Mouse (Mus musculus): ENCODE results near the gene Zfp575.
A peak's percentile ranks its signal among the peaks of the same experiment; 100 is the strongest.

Gene Zfp575

DNA sequence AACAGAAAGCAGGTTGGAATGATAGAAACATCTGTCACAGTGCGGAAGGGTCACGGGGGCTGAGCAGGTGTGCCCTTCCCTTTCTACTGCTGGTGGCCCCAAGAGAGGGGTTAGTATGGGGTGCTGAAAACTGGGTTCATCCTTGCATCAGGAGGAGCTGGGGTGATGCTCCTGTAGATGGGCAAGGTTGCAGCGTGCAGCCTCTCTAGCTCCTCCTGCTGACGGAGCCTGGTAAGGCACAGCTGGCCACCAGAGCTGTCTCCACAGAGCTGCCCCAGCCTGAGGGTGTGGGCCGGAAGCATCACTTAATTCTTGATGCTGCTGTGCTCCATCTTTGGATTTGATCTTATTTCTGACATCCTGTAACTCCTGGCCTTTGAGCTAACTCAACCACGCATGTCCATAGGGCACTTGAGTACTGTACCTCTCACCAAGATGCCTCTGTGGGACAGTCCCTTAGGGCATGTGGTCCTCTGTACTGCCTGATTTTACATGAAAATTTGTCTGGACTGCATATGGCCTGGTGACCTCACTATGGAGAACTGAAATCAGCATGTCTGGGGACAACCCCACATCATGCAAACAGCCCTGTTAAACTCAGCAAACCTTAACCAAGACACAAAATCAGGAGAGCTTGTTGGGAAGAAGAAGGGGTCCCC is 22.7 kb downstream of the Zfp575 start:
- DNase-seq (ENCODE audit: low read depth, low spot score), result peak; percentile 72

DNA sequence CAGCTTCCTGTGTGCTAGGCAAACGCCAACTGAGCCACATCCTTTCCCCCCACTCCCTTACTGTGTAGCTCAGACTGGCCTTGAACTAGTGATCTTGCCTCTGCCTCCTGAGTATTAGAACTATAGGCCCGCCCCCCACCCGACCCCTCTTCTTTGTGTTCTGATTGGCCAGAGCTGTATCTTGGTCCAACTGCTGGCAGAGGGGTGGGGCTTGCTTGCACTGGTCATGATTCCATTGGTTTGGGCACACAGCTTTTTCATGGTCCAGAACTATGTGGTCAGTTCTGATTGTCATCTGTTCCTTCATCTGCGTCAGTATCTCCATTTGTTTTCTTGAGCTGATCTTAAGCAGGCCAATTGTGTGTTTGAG is 23.6 kb downstream of the Zfp575 start:
- no peak for DNase-seq (ENCODE audit: low read depth, low spot score)

DNA sequence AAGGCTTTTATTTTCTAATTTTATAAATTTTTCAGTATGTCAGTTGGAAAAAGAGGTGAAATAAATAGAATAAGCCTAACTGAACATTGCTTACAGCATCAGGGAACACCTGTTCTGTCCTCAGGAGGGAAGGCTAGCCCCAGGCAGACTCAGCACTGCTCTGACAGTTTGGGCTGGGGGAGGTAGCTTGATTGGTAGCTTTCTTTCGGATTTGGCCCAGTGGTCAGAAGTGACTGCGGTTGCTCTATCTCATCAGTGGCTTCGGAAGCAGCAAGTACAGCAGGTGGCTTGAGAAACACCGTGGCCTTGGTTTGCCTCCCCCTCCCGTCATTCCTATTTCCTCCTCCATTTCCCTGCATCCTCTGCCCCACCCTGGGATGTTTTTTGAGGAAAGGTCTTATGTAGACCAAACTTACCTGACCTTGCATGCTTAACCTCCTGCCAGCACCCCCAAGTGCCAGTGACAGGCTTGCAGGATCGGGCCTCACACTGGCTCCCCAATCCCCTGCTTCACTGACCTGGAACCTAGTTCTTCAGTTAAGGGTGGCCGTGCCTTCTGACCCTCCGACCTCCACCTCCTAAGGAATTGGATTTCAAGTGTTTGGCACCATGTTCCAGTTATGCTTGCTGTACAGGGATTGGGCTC is 24.1 kb downstream of the Zfp575 start:
- no peak for DNase-seq (ENCODE audit: low read depth, low spot score)

DNA sequence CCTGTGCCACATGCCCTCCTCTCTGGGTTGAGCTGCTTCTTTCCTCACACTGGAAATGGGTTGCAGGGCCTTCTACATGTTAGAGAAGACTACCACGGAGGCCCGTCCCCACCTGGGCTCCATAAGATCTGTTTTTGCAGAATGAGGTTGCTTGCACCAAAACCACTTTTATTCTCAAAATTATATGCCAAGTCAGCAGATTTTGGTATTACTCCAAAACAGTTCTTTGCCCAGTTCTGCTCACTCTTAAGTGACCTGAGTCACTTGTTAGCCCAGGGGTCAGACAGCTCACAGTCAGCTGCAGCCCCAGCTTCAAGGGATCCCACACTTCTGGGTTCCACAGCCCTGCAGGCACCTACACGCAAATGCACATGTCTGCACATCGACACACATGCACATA is 26.0 kb downstream of the Zfp575 start:
- no peak for DNase-seq (ENCODE audit: low read depth, low spot score)

DNA sequence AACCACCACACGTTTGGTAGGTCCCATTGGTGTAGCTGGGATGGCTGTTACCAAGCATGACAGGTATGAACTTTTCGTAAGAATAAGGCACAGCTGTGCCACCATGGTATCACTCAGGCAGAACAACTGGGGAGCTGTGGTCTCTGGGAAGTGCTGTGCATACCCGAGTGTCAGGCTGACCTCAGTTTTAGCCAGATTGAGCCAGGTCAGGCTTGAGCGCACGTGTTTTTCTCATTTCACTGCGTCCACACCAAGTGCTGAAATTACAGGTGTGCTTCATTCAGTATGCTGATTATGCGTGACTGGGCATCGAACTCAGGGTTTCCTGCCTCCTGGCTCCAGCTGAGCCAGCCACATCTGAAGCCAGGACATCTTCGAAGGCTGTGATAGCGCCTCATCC is 31.7 kb downstream of the Zfp575 start:
- no peak for DNase-seq (ENCODE audit: low read depth, low spot score)

DNA sequence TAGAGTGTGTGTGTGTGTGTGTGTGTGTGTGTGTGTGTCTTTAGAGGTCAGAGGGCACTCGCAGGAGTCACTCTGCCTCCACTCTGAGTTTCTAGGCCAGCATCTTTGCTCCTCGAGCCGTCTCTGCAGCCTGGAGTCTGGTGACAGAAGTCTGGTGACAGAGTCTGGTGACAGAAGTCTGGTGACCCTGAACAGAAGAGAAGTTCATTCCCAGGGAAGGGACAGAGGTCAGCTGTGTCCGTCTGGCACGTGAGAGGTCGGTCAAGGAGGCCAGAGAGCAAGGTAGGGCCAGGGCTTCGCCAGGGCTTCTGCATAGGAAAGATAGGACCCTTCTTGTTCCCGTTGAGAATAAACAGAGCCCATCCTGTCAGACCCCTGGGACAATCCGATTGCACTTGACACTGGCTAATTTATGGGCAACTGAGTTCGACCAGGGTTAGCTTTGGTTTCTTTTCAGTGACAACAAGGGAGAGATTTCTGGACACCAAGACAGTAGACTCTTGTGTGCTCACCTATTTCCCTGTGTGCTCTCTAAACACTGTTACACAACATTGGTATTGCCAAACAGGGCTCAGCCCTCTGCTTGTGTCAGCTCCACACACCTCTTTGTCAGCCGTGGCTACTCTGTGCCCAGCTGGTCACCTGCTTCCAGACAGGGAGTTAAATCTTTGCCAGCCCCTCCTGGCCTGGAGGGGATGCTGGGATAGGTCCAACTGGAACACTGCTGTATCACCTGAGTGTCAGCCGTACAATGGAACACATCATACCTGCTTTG is 35.3 kb downstream of the Zfp575 start:
- DNase-seq (ENCODE audit: low read depth, low spot score), result no peak

DNA sequence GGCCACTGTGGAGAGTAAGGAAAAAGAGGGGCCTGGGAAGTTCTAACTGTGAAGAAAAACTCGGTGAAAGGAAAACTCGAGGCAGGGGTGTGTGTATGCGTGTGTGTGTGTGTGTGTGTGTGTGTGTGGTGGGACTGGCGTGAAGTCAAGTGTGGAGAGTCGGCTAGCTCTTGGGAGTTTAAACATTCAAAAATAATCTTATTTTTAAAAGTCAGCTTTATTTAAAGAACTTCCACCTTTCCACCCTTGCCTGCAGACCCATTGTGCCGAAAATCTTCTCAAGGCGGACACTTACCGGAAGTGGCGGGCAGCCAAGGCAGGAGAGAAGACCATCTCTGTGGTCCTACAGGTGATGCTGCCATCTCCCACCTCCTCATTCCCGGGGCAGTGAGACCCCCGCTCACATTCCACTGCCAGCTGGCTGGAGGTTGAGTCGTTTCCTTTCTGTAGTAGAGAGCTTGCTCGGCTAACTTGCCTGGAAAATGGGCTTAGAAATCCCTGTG is 39.9 kb downstream of the Zfp575 start:
- no peak for DNase-seq (ENCODE audit: low read depth, low spot score)

DNA sequence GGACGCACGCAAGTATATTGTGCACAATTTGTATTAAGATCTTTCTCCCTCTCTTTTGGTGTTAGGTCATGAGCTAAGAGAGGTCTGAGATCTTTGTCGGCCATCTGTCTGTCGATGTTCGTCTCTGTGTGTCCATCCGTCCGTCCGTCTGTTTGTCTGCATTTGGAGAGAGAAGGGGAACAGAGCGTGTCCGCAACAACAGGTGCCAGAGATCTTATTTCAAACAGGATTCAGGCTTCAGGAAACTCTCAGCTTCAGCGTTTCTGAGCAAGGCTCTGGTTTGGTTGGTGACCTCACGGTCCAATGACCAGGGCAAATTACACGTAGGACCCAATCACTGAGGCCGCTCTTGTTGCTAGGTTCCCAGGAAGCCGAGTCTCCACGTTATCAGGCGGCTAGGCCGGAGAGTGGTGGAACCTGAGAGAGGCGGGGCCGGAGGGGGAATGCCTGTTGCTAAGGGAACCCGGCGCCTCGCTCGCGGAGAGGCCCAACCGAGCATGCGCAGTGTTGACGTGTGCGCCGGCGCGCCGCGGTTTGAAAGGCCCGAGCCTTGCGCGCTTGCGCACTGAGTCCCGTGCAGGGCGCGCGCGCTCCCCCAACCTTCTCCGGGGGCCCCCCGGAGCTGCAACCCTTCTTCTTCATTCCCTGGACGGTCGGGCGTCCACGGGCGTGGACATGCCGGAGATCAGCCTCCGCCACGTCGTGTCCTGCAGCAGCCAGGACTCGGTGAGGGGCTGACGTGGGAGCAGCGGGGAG is 40.6 kb downstream of the Zfp575 start:
- DNase-seq (ENCODE audit: low read depth, low spot score), result peak; percentile 100

DNA sequence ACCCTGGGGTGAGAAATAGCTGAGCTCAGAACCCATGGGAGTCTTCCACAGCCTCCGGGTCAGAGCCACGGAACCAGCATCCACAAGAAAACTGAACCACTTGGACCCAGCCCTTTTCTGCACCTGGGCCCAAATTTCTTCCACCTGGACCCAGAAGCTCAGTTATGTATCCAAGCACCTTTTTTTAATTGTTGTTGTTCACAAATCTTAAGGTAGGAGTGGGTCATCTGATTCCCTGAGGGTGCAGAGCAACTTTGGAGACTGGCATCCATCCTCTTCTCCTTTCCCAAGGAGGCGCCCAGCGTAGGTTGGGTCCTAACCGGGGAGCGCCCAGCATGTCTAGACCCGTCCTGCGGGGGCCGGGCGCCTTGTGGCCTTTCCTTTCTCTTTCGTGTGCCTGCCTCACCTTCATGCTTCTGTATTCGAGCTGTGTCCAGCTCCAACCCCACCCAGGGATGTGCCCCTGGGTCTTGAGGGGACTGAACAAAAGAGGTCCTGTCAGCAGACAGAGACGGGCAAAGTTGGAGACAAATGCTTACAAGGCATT is 41.3 kb downstream of the Zfp575 start, which contains the start of the genes Pinlyp and Xrcc1:
Gene Pinlyp, minus strand, starts transcription at position 51 of the 547 bp plus-strand sequence.
Gene Xrcc1, plus strand, starts transcription at position 222 of the 547 bp plus-strand sequence.
- DNase-seq (ENCODE audit: low read depth, low spot score), result no peak

DNA sequence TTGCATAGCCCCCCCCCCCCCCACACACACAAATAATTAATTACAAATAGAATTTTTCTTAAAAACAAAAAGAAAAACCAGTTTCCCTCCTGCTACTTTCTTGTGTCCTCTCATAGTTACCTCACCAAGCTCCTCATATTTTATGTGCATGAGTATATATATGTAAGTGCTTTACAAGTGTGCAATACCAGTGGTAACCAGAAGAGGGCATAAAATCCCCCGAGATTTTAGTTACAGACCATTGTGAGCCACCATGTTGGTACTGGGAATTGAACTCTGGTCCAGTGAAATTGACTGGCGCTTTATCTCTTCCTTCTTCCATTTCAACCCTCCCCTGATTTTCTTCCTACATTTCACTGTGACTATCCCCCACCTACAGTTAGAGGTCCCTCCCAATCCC is 42.9 kb downstream of the Zfp575 start:
- DNase-seq (ENCODE audit: low read depth, low spot score), result no peak

DNA sequence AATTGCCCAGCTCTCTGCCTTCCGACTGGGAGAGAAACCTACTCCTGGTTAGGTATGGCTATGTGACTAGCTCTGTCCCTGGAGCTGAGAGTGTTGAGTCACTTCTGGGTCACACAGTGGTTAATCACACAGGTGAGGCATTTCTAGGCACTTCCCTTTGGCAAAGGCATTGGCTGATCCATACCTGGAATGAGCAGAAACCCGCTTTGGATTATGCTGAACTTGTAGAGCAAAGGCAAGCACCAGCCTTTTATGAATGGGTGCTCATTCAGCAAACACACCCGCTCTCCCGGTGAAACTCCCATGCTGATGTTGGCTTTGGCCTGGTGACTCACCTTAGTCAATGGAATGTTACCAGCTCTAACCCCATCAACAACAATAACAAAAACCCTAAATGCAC is 47.8 kb downstream of the Zfp575 start:
- no peak for DNase-seq (ENCODE audit: low read depth, low spot score)

DNA sequence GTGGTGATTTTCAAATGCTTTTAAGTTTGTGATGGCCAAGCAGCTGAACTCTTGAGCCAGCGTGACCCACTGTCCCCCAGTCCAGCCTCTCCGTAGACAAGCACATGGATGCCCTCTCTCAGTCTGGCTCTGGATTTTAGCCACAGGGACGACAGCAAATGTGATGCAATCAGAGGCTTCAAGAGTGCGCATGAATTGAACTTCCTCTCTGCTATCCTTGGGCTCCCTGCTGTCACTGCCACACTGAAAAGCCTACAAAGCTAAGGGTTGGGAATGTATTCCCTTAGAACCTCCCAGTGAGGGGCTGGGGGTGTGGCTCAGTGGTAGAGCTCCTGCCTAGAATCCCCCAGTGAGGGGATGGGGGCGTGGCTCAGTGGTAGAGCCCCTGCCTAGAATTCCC is 48.7 kb downstream of the Zfp575 start:
- no peak for DNase-seq (ENCODE audit: low read depth, low spot score)

DNA sequence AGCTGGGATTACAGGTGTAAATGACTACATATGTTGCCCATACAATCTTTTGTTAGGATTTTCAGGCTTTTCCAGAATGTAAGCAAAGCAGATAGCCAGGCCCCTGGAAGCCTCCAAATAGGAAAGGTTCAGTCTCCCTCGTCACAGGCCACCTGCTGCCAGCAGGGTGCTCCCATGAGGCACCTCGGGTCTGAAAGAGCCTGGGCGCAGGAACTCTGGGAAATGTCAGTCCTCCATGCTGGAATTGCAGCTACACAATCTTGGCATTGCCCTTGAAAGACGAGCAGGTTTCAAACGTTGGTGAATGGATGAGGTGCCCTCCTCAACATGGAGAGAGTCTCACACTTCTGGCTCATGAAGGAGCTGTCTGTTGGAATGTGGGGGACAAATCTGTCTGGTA is 49.3 kb downstream of the Zfp575 start:
- peak; percentile 63 for DNase-seq (ENCODE audit: low read depth, low spot score)

DNA sequence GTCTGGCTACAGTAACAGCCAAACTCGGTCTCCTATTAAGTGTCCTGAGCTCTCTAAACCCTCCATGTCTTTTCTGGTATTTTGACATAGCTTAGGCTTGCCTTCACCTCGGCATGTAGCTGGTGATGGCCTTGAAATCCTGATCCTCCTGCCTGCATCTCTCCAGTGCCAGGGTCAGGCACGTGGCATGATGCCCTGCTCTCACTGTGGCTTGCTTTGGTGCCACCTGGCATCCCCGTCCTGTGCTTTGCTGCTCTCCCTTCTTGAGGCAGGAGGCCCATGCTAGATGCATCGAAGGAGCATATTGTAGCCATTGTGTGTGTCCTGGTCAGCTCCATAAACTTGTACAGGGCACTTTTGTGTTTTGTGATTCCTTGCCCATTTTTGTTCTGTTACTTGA is 49.9 kb downstream of the Zfp575 start:
- peak; percentile 92 for DNase-seq (ENCODE audit: low read depth, low spot score)

DNA sequence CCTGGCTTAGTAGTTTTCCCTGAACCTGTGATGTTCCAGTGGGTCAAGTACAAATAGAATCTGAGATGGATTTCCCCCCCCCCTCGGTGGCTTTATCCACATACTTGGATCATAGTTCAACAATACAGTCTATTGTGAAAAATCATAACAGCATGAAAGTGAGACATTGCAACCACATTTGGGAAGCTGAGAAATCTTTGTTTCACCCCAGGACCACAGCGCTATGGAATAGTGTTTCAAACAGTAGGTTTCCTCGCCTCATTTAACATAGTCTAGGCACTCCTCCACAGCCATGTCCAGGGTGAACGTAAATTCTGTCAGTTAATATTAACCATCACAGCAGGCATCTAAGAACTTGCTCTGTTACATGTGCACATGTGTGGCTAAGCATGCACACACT is 50.4 kb downstream of the Zfp575 start:
- DNase-seq (ENCODE audit: low read depth, low spot score), result no peak

DNA sequence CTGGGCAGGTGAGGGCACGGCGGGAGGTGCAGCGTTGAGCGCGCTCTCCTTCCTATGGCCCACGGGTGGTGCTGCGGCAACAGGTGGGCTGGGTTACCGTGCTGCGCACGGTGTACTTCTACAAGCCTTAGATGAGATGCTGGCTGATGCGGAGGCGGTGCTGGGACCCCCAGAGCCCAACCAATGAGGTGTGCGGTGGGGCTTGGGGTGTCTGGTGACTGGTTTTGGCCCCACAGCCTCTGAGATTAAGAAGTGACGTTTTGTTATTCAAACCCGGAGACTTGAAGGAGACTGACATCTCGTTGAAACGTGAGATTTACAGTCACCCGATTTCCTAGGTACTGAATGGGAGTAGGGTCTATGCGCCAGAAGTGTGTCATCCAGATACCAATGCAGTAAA is 53.1 kb downstream of the Zfp575 start:
- no peak for DNase-seq (ENCODE audit: low read depth, low spot score)
